Mouse (Mus musculus): ENCODE measurements at regions not wholly inside any gene's neighbourhood (a gene's known extent, or its start where the extent isn't known, plus 50 kb on each side); places are given as distances from the start of the nearest gene placed in this dataset.
"Not testable (repeated sequence)": the region's sequence is repeated elsewhere in the genome, so short reads cannot be mapped to it uniquely, and the experiment has no call there.

- not testable (repeated sequence) for H3K4me2 ChIP-seq (replicated peaks; ENCODE audit: low read depth, low read length); H3K4me3 ChIP-seq (ENCODE audit: low read depth, low read length); H3K9ac ChIP-seq (replicated peaks; ENCODE audit: low read depth, low read length); ATAC-seq (ENCODE audit: insufficient number of reproducible peaks, insufficient read depth, low FRiP score, low read depth); H3K9me3 ChIP-seq (ENCODE audit: control insufficient read depth, low read depth, low read length); H3K4me1 ChIP-seq (ENCODE audit: control insufficient read depth, insufficient read depth, low read length); H3K36me3 ChIP-seq (ENCODE audit: control insufficient read depth, insufficient read depth, low read length); H3K27me3 ChIP-seq (ENCODE audit: control insufficient read depth, insufficient read depth, low read length); H3K27ac ChIP-seq (ENCODE audit: low read length)
- WGBS: 86% methylated on average over 22 of the region's 22 CpGs
These were observed 957.0 kb upstream of the Gm597 start for GRCm38 (mm10) chr1:29737062-29737461.

DNA sequence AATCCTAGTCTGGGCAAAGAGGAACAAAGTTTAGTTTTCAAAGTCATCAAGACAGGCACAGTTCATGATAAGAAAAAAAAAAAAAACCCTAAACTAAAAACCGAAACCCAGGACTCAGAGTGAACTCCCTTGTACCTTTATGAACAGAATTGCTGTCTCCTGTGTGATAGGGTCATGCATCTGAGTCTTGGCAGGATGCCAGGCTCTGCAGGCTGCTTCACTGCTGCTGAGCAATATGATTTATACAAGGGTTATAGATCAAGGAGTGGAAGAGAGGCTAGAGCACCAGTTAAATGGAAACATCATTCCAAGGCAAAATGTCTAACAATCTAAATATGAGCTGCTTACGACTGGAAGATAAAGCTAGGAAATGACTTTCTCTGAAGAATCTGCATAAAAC lies 951.9 kb upstream of the Gm597 start:
- Histone ChIP-seq H3K9me3 (ENCODE audit: control insufficient read depth, low read depth, low read length) (no peaks in the 10 kb centered on the region), H3K36me3 (ENCODE audit: control insufficient read depth, insufficient read depth, low read length) (no peaks in the 10 kb centered on the region), H3K27ac (ENCODE audit: low read length) (no peak overlapping the region), H3K27me3 (ENCODE audit: control insufficient read depth, insufficient read depth, low read length) (no peaks in the 10 kb centered on the region), H3K4me1 (ENCODE audit: control insufficient read depth, insufficient read depth, low read length) (no peaks in the 10 kb centered on the region), H3K4me2 (replicated peaks; ENCODE audit: low read depth, low read length) (no peak overlapping the region), H3K4me3 (ENCODE audit: low read depth, low read length) (no peak overlapping the region), H3K9ac (replicated peaks; ENCODE audit: low read depth, low read length) (no peak overlapping the region)
- ATAC-seq (ENCODE audit: insufficient number of reproducible peaks, insufficient read depth, low FRiP score, low read depth): peak; percentile 69; the same call in 1 of the 2 replicates
- WGBS: 26% methylated on average over 2 of the region's 2 CpGs

Measured in stomach, embryonic 14.5 days (tissue).